In genomic region chr17:28428474-28429258, GRCm38 (mm10) we compare ENCODE assay signal across 8 mouse cellular contexts.
A peak's percentile ranks its signal among the peaks of the same experiment; 100 is the strongest.
DNase-seq lines count a peak whose midpoint lies in the region; ATAC-seq and TF ChIP-seq lines count a peak whose summit lies in the region.
"Had no signal": no experiment of that assay in that cellular context is flagged by ENCODE, and none has a peak within 500 bp of the region (broad histone marks: within the 10 kb centered on the region; RNA-seq: fewer than 3 reads in every experiment).

No protein-coding gene starts in this region.

- WGBS in liver, postnatal 0 days (ENCODE audit: insufficient replicate concordance) = 67% methylated on average over 15 of the region's 15 CpGs
- WGBS in hindbrain, embryonic 11.5 days = 88% methylated on average over 15 of the region's 15 CpGs

- H3K4me2 ChIP-seq in liver, postnatal 0 days (ENCODE audit: low read depth, low read length) = no peak overlapping the region
- no peak overlapping the region for H3K4me2 ChIP-seq in hindbrain, embryonic 11.5 days (replicated peaks; ENCODE audit: low read depth, low read length)
- H3K4me2 ChIP-seq: limb, embryonic 13.5 days had no signal

- H3K27me3 ChIP-seq in liver, postnatal 0 days (ENCODE audit: insufficient read depth, low read length) = no peaks in the 10 kb centered on the region
- no peaks in the 10 kb centered on the region for H3K27me3 ChIP-seq in hindbrain, embryonic 11.5 days (ENCODE audit: control insufficient read depth, insufficient read depth, low read length)
- H3K27me3 ChIP-seq: limb, embryonic 13.5 days had no signal

- no peak for ATAC-seq in liver, postnatal 0 days
- ATAC-seq in granulocyte monocyte progenitor cell, adult 5-6 weeks (replicated peaks; ENCODE audit: poor library complexity, severe bottlenecking) = peak; percentile 23; the same call in 1 of the 2 replicates
- no peak for ATAC-seq in hindbrain, embryonic 11.5 days (ENCODE audit: low FRiP score)

- H3K9ac ChIP-seq in liver, postnatal 0 days (replicated peaks) = no peak overlapping the region
- no peak overlapping the region for H3K9ac ChIP-seq in hindbrain, embryonic 11.5 days (ENCODE audit: low read depth, low read length)
- H3K9ac ChIP-seq: limb, embryonic 13.5 days had no signal

- intact Hi-C loops in left cerebral cortex, postnatal 25 days (cut with DNase I) = no loop called here

- H3K9me3 ChIP-seq in liver, postnatal 0 days (ENCODE audit: low read length) = no peaks in the 10 kb centered on the region
- H3K9me3 ChIP-seq in hindbrain, embryonic 11.5 days (ENCODE audit: control insufficient read depth, low read length) = no peaks in the 10 kb centered on the region
- H3K9me3 ChIP-seq: limb, embryonic 13.5 days had no signal

- TF ChIP-seq EP300 in liver, postnatal 0 days (IDR thresholded peaks at IDR 0.05; ENCODE audit: low read depth) = peak; percentile 76

- peaks cover 31% of the 10 kb centered on the region for H3K36me3 ChIP-seq in liver, postnatal 0 days (replicated peaks; ENCODE audit: insufficient read depth, low read length)
- peaks cover 3% of the 10 kb centered on the region; the same call in 1 of the 2 replicates for H3K36me3 ChIP-seq in hindbrain, embryonic 11.5 days (ENCODE audit: control insufficient read depth, insufficient read depth, low read length)

- H3K4me1 ChIP-seq in liver, postnatal 0 days (ENCODE audit: insufficient read depth) = peaks cover 19% of the 10 kb centered on the region
- H3K4me1 ChIP-seq in hindbrain, embryonic 11.5 days (replicated peaks; ENCODE audit: control insufficient read depth, insufficient read depth, low read length) = no peaks in the 10 kb centered on the region

- no peak overlapping the region for H3K4me3 ChIP-seq in liver, postnatal 0 days (ENCODE audit: low read depth, low read length)
- H3K4me3 ChIP-seq in hindbrain, embryonic 11.5 days (ENCODE audit: low read depth, low read length) = no peak overlapping the region
- H3K4me3 ChIP-seq: limb, embryonic 13.5 days had no signal

- no peak for DNase-seq in liver, postnatal 0 days
- DNase-seq in liver = no peak
- DNase-seq in kidney, postnatal 14 days = peak; percentile 84
- DNase-seq in testis, postnatal 14 days (ENCODE audit: low spot score) = peak; percentile 57
- DNase-seq in hindbrain, embryonic 11.5 days (ENCODE audit: low spot score) = no peak
- no peak for DNase-seq in left cerebral cortex, postnatal 25 days (ENCODE audit: low spot score in 2 of 2)

- peak overlapping the region; percentile 44; the same call in 1 of the 2 replicates for H3K27ac ChIP-seq in liver, postnatal 0 days (ENCODE audit: low read depth)
- H3K27ac ChIP-seq in hindbrain, embryonic 11.5 days (ENCODE audit: low read depth, low read length) = no peak overlapping the region
- H3K27ac ChIP-seq: limb, embryonic 13.5 days had no signal

- no peak for TF ChIP-seq CTCF in liver, postnatal 0 days (IDR thresholded peaks at IDR 0.05; ENCODE audit: low read depth)

Comparison
In these comparisons a context has a peak if more than half of its experiments do, and no peak if none do; other contexts are left out.
1. DNase-seq: peak in kidney, postnatal 14 days (single experiment) and testis, postnatal 14 days (single experiment); none in liver, postnatal 0 days (single experiment), liver (single experiment), hindbrain, embryonic 11.5 days (single experiment) and left cerebral cortex, postnatal 25 days (0 of 2).